Mouse (Mus musculus) lung, embryonic 14.5 days (tissue): ENCODE measurements around the gene Olfr183. TPM values are rescaled to one million over a fixed set of nuclear protein-coding genes. Genes with fewer than 3 reads are reported as not detected.
"Not testable (repeated sequence)": the region's sequence is repeated elsewhere in the genome, so short reads cannot be mapped to it uniquely, and the experiment has no call there.

Experiments used
- ATAC-seq: fragments of 200-750 bp; cut with Nextera tagmentation; 2 replicates; pipeline ENCODE4 v1.8.0; 2017; ENCODE audit warnings: mild to moderate bottlenecking, moderate TSS enrichment, moderate library complexity; ENCODE audit not compliant: insufficient read depth
- DNase-seq: peaks from one replicate; pipeline ENCODE4 v3.0.0-alpha.2; 2015
- H3K27ac ChIP-seq: fragments of 300-500 bp; sonication (generic); 2 replicates; pipeline ENCODE4 v1.5.1; 2014; ENCODE audit warnings: low read depth, mild to moderate bottlenecking, moderate library complexity
- H3K27me3 ChIP-seq: fragments of 300-500 bp; sonication (generic); 2 replicates; pipeline ENCODE4 v1.6.1; 2014; ENCODE audit warnings: low read length, control low read depth; ENCODE audit not compliant: insufficient read depth
- H3K36me3 ChIP-seq: fragments of 300-500 bp; sonication (generic); 2 replicates; pipeline ENCODE4 v1.6.1; 2014; ENCODE audit warnings: control low read depth; ENCODE audit not compliant: insufficient read depth
- H3K4me1 ChIP-seq: fragments of 300-500 bp; sonication (generic); 2 replicates; pipeline ENCODE4 v1.6.1; 2014; ENCODE audit warnings: antibody characterized with exemption, control low read depth; ENCODE audit not compliant: insufficient read depth
- H3K4me2 ChIP-seq: fragments of 300-500 bp; sonication (generic); 2 replicates; pipeline ENCODE4 v1.6.1; 2014; ENCODE audit warnings: mild to moderate bottlenecking
- H3K4me3 ChIP-seq: fragments of 300-500 bp; sonication (generic); 2 replicates; pipeline ENCODE4 v1.5.1; 2014; ENCODE audit warnings: low read depth, low read length
- H3K9ac ChIP-seq: fragments of 300-500 bp; sonication (generic); 2 replicates; pipeline ENCODE4 v1.6.1; 2014
- H3K9me3 ChIP-seq: fragments of 300-500 bp; sonication (generic); 2 replicates; pipeline ENCODE4 v1.6.1; 2016; ENCODE audit warnings: low read depth, low read length, control low read depth
- CTCF ChIP-seq: IDR thresholded peaks from 2 replicates; pipeline ENCODE4 v1.5.1; 2016; ENCODE audit warnings: antibody characterized with exemption, low read depth
- WGBS: fragments of 180-500 bp; shearing (Covaris S2); extraction: QIAGEN DNeasy Blood & Tissue Kit; methylation state at CpG from one replicate; pipeline ENCODE4 v1.1.7; 2014; 5-methylcytosine and 5-hydroxymethylcytosine counted together
- polyA plus RNA-seq: library from polyadenylated mRNA; unstranded; fragments of >200 nt; fragmentation: Nextera tagmentation; extraction: Ambion mirVana; gene quantifications from 2 replicates; pipeline ENCODE4 v1.2.1, GENCODE M21; 2014

Olfr183 gene
- polyA plus RNA-seq, 1 experiment from 2014 or later: not detected

GRCm38 (mm10) chr16:59048860-59049259, 53.7 kb downstream of the Olfr183 start:
- WGBS: 76% methylated on average over 1 of the region's 1 CpGs
- H3K27ac ChIP-seq: no peak overlapping the region

DNA sequence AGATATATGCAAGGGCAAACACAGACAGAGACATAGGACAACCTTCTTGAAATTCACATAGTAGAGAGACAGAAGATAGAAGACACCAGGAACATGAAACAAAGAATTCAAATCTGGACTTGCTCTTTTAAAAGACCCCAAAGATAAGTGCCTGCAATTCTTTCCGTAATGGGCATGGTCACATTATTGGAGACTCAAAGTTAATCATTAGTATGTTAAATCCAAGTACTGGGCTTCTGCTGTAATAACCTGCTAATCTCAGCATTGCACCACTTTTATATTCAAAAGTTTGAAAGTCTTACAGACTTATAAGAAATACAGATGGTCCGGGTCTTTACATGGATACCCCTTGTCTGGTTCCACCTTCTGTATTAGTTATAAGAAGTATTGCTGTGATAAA, 54.1 kb downstream of the Olfr183 start:
- DNase-seq, H3K4me2 ChIP-seq, H3K36me3 ChIP-seq, H3K4me3 ChIP-seq, H3K9ac ChIP-seq, H3K27ac ChIP-seq, ATAC-seq, H3K27me3 ChIP-seq, H3K4me1 ChIP-seq, H3K9me3 ChIP-seq: not testable (repeated sequence)
- WGBS: 84% methylated on average over 2 of the region's 2 CpGs

More at GRCm38 (mm10) chr16:59048860-59049259, 53.7 kb downstream of the Olfr183 start:
- H3K4me2 ChIP-seq: no peak overlapping the region
- H3K27me3 ChIP-seq: no peaks in the 10 kb centered on the region
- no peak overlapping the region for H3K4me3 ChIP-seq
- DNase-seq (no peak), ATAC-seq (no peak)
- H3K9me3 ChIP-seq: no peaks in the 10 kb centered on the region
- TF ChIP-seq CTCF: no peak
- H3K4me1 ChIP-seq: no peaks in the 10 kb centered on the region
- no peaks in the 10 kb centered on the region for H3K36me3 ChIP-seq
- no peak overlapping the region for H3K9ac ChIP-seq

Other genes with a start within 250 kb of the Olfr183 start
- not detected in 2 replicates for gene Olfr172, start 232.2 kb upstream of the Olfr183 start, polyA plus RNA-seq
- not detected in 2 replicates for gene Olfr173, start 195.1 kb upstream of the Olfr183 start, polyA plus RNA-seq
- not detected in 2 replicates for gene Olfr175-ps1, start 168.6 kb upstream of the Olfr183 start, polyA plus RNA-seq
- not detected in 2 replicates for gene Olfr177, start 120.6 kb upstream of the Olfr183 start, polyA plus RNA-seq
- not detected in 2 replicates for gene Olfr178, start 103.3 kb upstream of the Olfr183 start, polyA plus RNA-seq
- gene Olfr181, start 66.6 kb upstream of the Olfr183 start, polyA plus RNA-seq: not detected in 2 replicates
- not detected in 2 replicates for gene Olfr180, start 66.0 kb upstream of the Olfr183 start, polyA plus RNA-seq
- not detected in 2 replicates for gene Olfr186, start 34.9 kb downstream of the Olfr183 start, polyA plus RNA-seq
- not detected in 2 replicates for gene Olfr187, start 44.4 kb downstream of the Olfr183 start, polyA plus RNA-seq
- not detected in 2 replicates for gene Olfr190, start 82.6 kb downstream of the Olfr183 start, polyA plus RNA-seq
- not detected in 2 replicates for gene Olfr191, start 94.5 kb downstream of the Olfr183 start, polyA plus RNA-seq
- not detected in 2 replicates for gene Olfr193, start 116.5 kb downstream of the Olfr183 start, polyA plus RNA-seq
- not detected in 2 replicates for gene Olfr194, start 125.7 kb downstream of the Olfr183 start, polyA plus RNA-seq
- not detected in 2 replicates for gene Olfr195, start 151.7 kb downstream of the Olfr183 start, polyA plus RNA-seq
- not detected in 2 replicates for gene Olfr196, start 175.1 kb downstream of the Olfr183 start, polyA plus RNA-seq
- not detected in 2 replicates for gene Olfr198, start 208.2 kb downstream of the Olfr183 start, polyA plus RNA-seq
- not detected in 2 replicates for gene Olfr199, start 224.4 kb downstream of the Olfr183 start, polyA plus RNA-seq